Mouse (Mus musculus) thymus, adult 2 months (tissue): ENCODE results near the gene B2m.

Experiments
- CTCF ChIP-seq: fragments of 200-500 bp; IDR thresholded peaks from 2 replicates; pipeline ENCODE4 v1.5.1; 2012; ENCODE audit warnings: mild to moderate bottlenecking, control low read depth, low read length, moderate library complexity, borderline replicate concordance; ENCODE audit not compliant: control insufficient read depth, poor library complexity, insufficient read depth; ENCODE audit errors: extremely low read depth
- POLR2A ChIP-seq: fragments of 200-500 bp; IDR thresholded peaks from 2 replicates; pipeline ENCODE4 v1.6.1; 2012; ENCODE audit warnings: mild to moderate bottlenecking, low read length, control low read depth, moderate library complexity; ENCODE audit not compliant: control insufficient read depth, poor library complexity, insufficient read depth; ENCODE audit errors: extremely low read depth

- TF ChIP-seq CTCF (no peak), POLR2A (no peak)
Observed at GRCm38 (mm10) chr2:122109714-122110113, 37.8 kb upstream of the B2m start.
